Mouse (Mus musculus) kidney, postnatal 0 days (tissue): ENCODE data around the gene Asprv1. TPM values are rescaled to one million over a fixed set of nuclear protein-coding genes. Genes with fewer than 3 reads are reported as not detected.
A peak's percentile ranks its signal among the peaks of the same experiment; 100 is the strongest.

Source experiments
- ATAC-seq: fragments of 200-750 bp; cut with Nextera tagmentation; replicated peaks from 2 replicates; pipeline ENCODE4 v1.8.0; 2017; ENCODE audit warnings: low read depth, moderate number of reproducible peaks, moderate TSS enrichment, moderate library complexity; ENCODE audit not compliant: low FRiP score
- DNase-seq: peaks from one replicate; pipeline ENCODE4 v3.0.0-alpha.2; 2016; ENCODE audit warnings: low spot score
- H3K27ac ChIP-seq: fragments of 300-500 bp; sonication (generic); 2 replicates; pipeline ENCODE4 v1.5.1; 2014; ENCODE audit warnings: mild to moderate bottlenecking
- H3K27me3 ChIP-seq: fragments of 300-500 bp; sonication (generic); 2 replicates; pipeline ENCODE4 v1.6.1; 2014; ENCODE audit warnings: low read length, mixed read lengths; ENCODE audit not compliant: insufficient read depth
- H3K36me3 ChIP-seq: fragments of 300-500 bp; sonication (generic); 2 replicates; pipeline ENCODE4 v1.6.1; 2014; ENCODE audit warnings: low read length, mixed read lengths; ENCODE audit not compliant: insufficient read depth
- H3K4me1 ChIP-seq: fragments of 300-500 bp; sonication (generic); replicated peaks from 2 replicates; pipeline ENCODE4 v1.6.1; 2014; ENCODE audit warnings: antibody characterized with exemption, low read length, mixed read lengths; ENCODE audit not compliant: insufficient read depth
- H3K4me2 ChIP-seq: fragments of 300-500 bp; sonication (generic); 2 replicates; pipeline ENCODE4 v1.6.1; 2014; ENCODE audit warnings: mild to moderate bottlenecking, low read length, moderate library complexity, mixed read lengths
- H3K4me3 ChIP-seq: fragments of 300-500 bp; sonication (generic); replicated peaks from 2 replicates; pipeline ENCODE4 v1.5.1; 2014; ENCODE audit warnings: low read depth, low read length
- H3K9ac ChIP-seq: fragments of 300-500 bp; sonication (generic); 2 replicates; pipeline ENCODE4 v1.6.1; 2014; ENCODE audit warnings: low read depth, low read length
- H3K9me3 ChIP-seq: fragments of 300-500 bp; sonication (generic); replicated peaks from 2 replicates; pipeline ENCODE4 v1.6.1; 2016; ENCODE audit warnings: low read length, inconsistent platforms, mixed read lengths
- CTCF ChIP-seq: IDR thresholded peaks from 2 replicates; pipeline ENCODE4 v1.5.1; 2016; ENCODE audit warnings: antibody characterized with exemption, low read depth, mild to moderate bottlenecking, moderate library complexity
- WGBS: fragments of 180-500 bp; shearing (Covaris S2); extraction: QIAGEN DNeasy Blood & Tissue Kit; methylation state at CpG from one replicate; pipeline ENCODE4 v1.1.7; 2014; 5-methylcytosine and 5-hydroxymethylcytosine counted together
- polyA plus RNA-seq: library from polyadenylated mRNA; unstranded; fragments of >200 nt; fragmentation: Nextera tagmentation; extraction: Ambion mirVana; gene quantifications from 2 replicates; pipeline ENCODE4 v1.2.1, GENCODE M21; 2015

The Asprv1 gene
- 1.7 and 1.8 TPM in 2 replicates for polyA plus RNA-seq

DNA sequence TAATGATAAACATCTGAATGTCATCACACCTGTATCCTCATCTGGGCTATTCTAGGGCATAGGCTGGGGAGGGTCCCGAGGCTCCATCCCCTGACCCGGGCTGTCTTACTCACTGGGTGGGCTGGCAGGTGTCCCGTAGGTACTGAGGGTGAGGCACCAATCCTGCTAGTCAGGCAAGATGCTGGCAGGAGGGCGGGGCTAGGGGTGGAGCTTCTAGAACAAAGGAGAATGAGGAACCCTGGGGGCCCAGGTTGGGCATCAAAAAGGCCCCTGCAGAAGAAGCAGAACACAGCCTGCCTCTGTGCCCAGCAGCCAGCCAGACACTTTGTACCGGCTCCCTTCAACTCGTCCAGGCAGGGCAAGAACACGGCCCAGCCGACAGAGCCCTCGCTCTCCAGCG is at the start of gene Asprv1:
Gene Asprv1 (plus strand): TSS at position 219 of the 400 bp plus-strand sequence.
- DNase-seq, result no peak

DNA sequence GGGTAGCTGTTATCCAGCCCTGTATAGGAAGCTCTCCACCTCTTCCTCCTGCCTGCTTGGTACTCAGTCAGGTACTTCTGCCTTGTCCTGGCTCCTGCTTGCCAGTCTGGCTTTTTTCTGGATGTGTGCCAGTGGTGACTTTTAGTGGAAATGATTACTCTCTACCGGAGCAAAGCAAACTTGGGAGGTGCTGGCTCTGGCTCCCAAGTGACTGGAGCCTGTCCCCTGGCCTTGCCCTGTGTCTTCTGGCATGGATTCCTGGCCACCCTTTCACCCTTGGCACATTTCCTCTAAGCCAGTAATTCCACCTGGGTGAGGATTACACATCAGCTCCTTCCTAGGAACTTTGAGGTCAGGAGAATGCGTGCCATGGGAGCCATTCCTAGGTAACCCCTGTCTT is 49.6 kb upstream of the Asprv1 start:
- peak; percentile 40; the same call in 1 of the 2 replicates for ATAC-seq
- Histone ChIP-seq H3K27me3 (no peaks in the 10 kb centered on the region), H3K4me3 (no peak overlapping the region), H3K27ac (no peak overlapping the region), H3K36me3 (no peaks in the 10 kb centered on the region), H3K4me2 (no peak overlapping the region), H3K4me1 (no peaks in the 10 kb centered on the region), H3K9ac (no peak overlapping the region), H3K9me3 (no peaks in the 10 kb centered on the region)
- 64% methylated on average over 2 of the region's 2 CpGs for WGBS
- no peak for TF ChIP-seq CTCF
- DNase-seq, result no peak

More for the DNA sequence above, at the start of gene Asprv1:
- no peaks in the 10 kb centered on the region for H3K27me3 ChIP-seq
- H3K9me3 ChIP-seq, result no peaks in the 10 kb centered on the region
- H3K36me3 ChIP-seq, result no peaks in the 10 kb centered on the region
- H3K4me2 ChIP-seq, result no peak within 1 kb of the TSS
- no peak for TF ChIP-seq CTCF
- WGBS, result 55% methylated on average over 10 of the region's 10 CpGs
- H3K27ac ChIP-seq, result no peak within 1 kb of the TSS
- H3K4me3 ChIP-seq, result no peak within 1 kb of the TSS
- no peak within 1 kb of the TSS for H3K9ac ChIP-seq
- no peaks in the 10 kb centered on the region for H3K4me1 ChIP-seq
- ATAC-seq, result no peak

DNA sequence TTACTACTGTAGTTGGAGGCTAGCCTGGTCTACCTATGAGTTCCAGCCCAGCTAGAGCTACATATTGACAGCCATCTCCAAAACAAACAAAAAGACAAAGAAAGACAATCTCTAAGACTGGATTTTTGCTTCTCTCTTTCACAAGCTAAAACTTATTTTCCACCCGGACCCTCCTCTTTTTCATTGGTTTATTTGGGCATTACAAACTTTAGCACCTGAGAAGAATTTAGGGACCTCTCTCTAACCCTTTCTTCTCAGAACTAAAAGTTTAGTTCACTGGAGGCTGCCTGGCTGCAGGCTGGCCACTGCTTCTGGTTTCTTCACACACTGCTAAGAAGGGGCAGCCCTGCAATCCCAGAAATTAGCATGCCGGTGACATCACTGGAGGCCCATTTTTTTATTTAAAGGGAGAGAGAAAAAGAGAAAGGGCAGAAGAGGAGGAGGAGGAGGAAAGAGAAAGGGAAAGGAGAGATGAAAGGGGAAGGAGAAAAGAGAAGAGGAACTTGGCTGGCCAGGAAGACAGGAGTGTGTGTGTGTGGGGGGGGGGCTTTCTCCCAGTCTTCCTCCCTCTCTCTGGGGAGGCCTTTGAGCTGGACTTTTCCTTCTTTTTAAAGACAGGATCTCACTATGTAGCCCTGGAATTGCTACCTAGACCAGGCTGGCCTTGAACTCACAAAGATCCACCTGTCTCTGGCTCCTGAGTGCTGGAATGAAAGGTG is 48.7 kb upstream of the Asprv1 start:
- Histone ChIP-seq H3K4me1 (peaks cover under 1% of the 10 kb centered on the region; the same call in 1 of the 2 replicates), H3K27ac (no peak overlapping the region), H3K4me3 (no peak overlapping the region), H3K4me2 (no peak overlapping the region), H3K9ac (no peak overlapping the region), H3K9me3 (no peaks in the 10 kb centered on the region), H3K27me3 (no peaks in the 10 kb centered on the region), H3K36me3 (no peaks in the 10 kb centered on the region)
- whole genome bisulfite sequencing, result 47% methylated on average over 2 of the region's 2 CpGs
- DNase-seq (peak; percentile 54), ATAC-seq (no peak)
- no peak for TF ChIP-seq CTCF

DNA sequence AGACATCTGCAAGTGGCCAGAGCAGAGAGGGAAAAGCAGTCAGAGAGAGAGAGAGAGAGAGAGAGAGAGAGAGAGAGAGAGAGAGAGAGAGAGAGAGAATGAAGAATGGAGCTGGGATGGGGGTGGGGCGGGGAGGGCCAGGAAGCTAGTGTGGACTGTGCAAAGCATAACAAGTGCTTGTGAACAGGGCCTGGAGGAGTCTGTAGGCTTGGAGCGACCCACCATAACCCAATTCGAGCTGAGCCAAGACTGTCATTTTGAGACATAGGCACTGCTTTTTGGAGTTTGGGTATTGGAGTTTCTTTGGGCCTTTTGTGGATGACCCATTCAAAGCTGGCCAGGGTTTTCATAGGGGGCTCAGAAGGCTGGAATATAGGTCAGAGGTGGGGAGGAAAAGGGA is 48.0 kb upstream of the Asprv1 start:
- no peak overlapping the region for H3K27ac ChIP-seq
- no peaks in the 10 kb centered on the region for H3K36me3 ChIP-seq
- H3K9me3 ChIP-seq, result no peaks in the 10 kb centered on the region
- DNase-seq, result no peak
- ATAC-seq, result no peak
- 71% methylated on average over 3 of the region's 3 CpGs for WGBS
- TF ChIP-seq CTCF, result no peak
- peaks cover 8% of the 10 kb centered on the region for H3K4me1 ChIP-seq
- no peak overlapping the region for H3K4me2 ChIP-seq
- H3K4me3 ChIP-seq, result no peak overlapping the region
- H3K9ac ChIP-seq, result no peak overlapping the region
- no peaks in the 10 kb centered on the region for H3K27me3 ChIP-seq

DNA sequence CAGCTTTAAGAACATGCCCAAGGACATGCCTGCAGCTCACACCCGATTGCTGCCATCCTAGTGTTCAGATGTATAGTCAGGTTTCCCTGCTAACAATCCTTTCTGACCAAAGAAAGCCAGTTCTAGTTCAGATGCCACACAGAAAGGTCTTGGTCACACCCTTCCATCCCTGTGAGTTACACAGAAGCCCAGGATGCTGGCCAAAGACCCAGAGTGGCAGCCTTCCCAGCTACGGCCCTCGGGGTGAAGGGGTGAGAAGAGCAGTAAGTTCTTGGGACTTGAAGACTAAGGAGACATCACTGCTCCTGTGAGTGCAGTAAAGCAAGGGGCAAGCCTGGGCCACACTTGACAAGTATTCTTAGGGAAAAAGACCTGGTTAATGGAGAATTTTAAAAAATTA is 44.8 kb upstream of the Asprv1 start:
- Histone ChIP-seq H3K4me2 (no peak overlapping the region), H3K27me3 (no peaks in the 10 kb centered on the region), H3K27ac (no peak overlapping the region), H3K4me1 (peaks cover 14% of the 10 kb centered on the region), H3K4me3 (no peak overlapping the region), H3K9ac (no peak overlapping the region), H3K9me3 (no peaks in the 10 kb centered on the region), H3K36me3 (no peaks in the 10 kb centered on the region)
- 88% methylated on average over 3 of the region's 3 CpGs for WGBS
- ATAC-seq, result no peak
- no peak for DNase-seq
- no peak for TF ChIP-seq CTCF

DNA sequence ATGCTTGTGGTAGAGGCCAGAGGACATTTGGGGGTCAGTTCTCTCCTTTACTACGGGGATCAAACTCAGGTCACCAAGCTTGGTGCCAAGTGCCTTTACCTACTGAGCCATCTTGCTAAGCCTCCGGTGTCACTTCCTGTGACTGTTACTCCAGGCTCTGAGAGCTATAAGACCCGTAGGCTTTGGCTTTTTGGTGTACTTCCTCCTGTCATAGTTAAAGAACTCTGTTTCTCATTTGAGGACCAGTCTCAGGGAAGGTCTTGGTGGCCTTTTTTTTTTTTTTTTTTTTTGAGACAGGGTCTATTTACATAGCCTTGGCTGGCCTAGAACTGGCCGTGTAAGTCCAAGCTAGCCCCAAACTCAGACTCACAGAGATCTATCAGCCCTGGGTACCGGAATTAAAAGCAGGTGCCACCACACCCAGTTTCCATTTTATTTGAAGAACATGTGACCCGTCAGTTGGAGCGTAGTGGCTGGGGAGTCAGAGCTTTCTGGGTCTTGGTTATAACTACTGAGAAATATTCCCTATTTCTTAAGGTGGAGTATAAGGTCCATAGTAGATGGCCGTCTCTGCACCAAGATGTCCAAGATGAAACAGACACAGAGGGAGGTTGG is 44.3 kb upstream of the Asprv1 start:
- no peak overlapping the region for H3K27ac ChIP-seq

More for the DNA sequence above, 44.3 kb upstream of the Asprv1 start:
- 85% methylated on average over 8 of the region's 8 CpGs for WGBS
- Histone ChIP-seq H3K4me3 (no peak overlapping the region), H3K27me3 (no peaks in the 10 kb centered on the region), H3K36me3 (no peaks in the 10 kb centered on the region), H3K9ac (no peak overlapping the region), H3K4me1 (peaks cover 14% of the 10 kb centered on the region), H3K9me3 (no peaks in the 10 kb centered on the region), H3K4me2 (no peak overlapping the region)
- DNase-seq, result no peak
- ATAC-seq, result no peak
- no peak for TF ChIP-seq CTCF
